ENCODE assay signal across 8 mouse cellular contexts in the genomic region with DNA sequence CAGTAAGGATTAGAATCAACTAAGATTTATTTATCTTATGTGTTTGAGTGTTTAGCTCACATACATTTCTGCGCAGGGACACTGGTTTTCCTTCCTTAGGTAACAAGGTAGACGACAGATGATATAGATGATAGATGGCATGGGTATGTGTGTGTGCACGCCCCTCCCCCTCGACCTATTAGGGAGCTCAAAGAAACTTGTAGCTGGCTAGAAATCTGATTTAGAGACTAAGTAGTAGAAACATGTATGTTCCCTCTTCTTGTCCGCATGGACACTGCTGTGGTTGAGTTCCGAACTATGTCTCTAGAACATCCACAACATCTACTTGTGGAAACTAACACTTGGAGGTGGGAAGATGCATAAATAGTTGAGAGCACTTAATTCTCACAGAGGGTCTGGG. TPM values are rescaled to one million over a fixed set of nuclear protein-coding genes. Genes with fewer than 3 reads are reported as not detected.
DNase-seq lines count a peak whose midpoint lies in the region; ATAC-seq and TF ChIP-seq lines count a peak whose summit lies in the region.

No protein-coding gene starts in this region.

- H3K36me3 ChIP-seq in heart, embryonic 13.5 days: no peaks in the 10 kb centered on the region
- no peaks in the 10 kb centered on the region for H3K36me3 ChIP-seq in ES-Bruce4 (ENCODE audit: control insufficient read depth, insufficient read depth, low read length, poor library complexity, severe bottlenecking)
- no peaks in the 10 kb centered on the region for H3K36me3 ChIP-seq in forebrain, embryonic 16.5 days (ENCODE audit: control insufficient read depth, insufficient read depth)
- no peaks in the 10 kb centered on the region for H3K36me3 ChIP-seq in midbrain, embryonic 10.5 days

- no peak for TF ChIP-seq EP300 in ES-Bruce4 (IDR thresholded peaks at IDR 0.05; ENCODE audit: insufficient read depth, low read depth, low read length)

- no peak for TF ChIP-seq POLR2A in ES-Bruce4 (IDR thresholded peaks at IDR 0.05; ENCODE audit: insufficient read depth, low read length)

- no peaks in the 10 kb centered on the region for H3K27me3 ChIP-seq in heart, embryonic 13.5 days (replicated peaks)
- no peaks in the 10 kb centered on the region for H3K27me3 ChIP-seq in ES-Bruce4 (ENCODE audit: control insufficient read depth, insufficient read depth, low read length, poor library complexity, severe bottlenecking)
- H3K27me3 ChIP-seq in forebrain, embryonic 16.5 days (replicated peaks; ENCODE audit: control insufficient read depth, insufficient read depth, low read length): no peaks in the 10 kb centered on the region
- no peaks in the 10 kb centered on the region for H3K27me3 ChIP-seq in midbrain, embryonic 10.5 days (ENCODE audit: low read depth, poor library complexity, severe bottlenecking)

- no peak for DNase-seq in heart, postnatal 25 days (ENCODE audit: low spot score)
- DNase-seq in midbrain, embryonic 10.5 days (ENCODE audit: low spot score): no peak
- no peak for DNase-seq in left cerebral cortex, adult 9 months (ENCODE audit: low spot score in 2 of 2)
- DNase-seq in urinary bladder, postnatal 25 days (ENCODE audit: low spot score): no peak
- DNase-seq in cerebellum, postnatal 14 days: no peak

- 0 out of 2 replicates have a peak, but pooled peaks cover 3% of the 10 kb centered on the region for H3K4me1 ChIP-seq in heart, embryonic 13.5 days
- H3K4me1 ChIP-seq in ES-Bruce4 (ENCODE audit: control insufficient read depth, insufficient read depth, low read length): no peaks in the 10 kb centered on the region
- peaks cover under 1% of the 10 kb centered on the region; the same call in 1 of the 2 replicates for H3K4me1 ChIP-seq in forebrain, embryonic 16.5 days (replicated peaks; ENCODE audit: control insufficient read depth, insufficient read depth, low read length)
- H3K4me1 ChIP-seq in midbrain, embryonic 10.5 days: 0 out of 2 replicates have a peak, but pooled peaks cover 1% of the 10 kb centered on the region

- ATAC-seq in heart, embryonic 13.5 days (ENCODE audit: extremely low read depth, insufficient number of reproducible peaks, low FRiP score, low TSS enrichment): no peak
- ATAC-seq in forebrain, embryonic 16.5 days: no peak

- no peak for TF ChIP-seq CTCF in ES-Bruce4 (IDR thresholded peaks at IDR 0.05; ENCODE audit: low read depth, low read length)

- H3K9me3 ChIP-seq in heart, embryonic 13.5 days: no peaks in the 10 kb centered on the region
- H3K9me3 ChIP-seq in ES-Bruce4 (replicated peaks; ENCODE audit: control insufficient read depth, insufficient read depth, low read length, poor library complexity, severe bottlenecking): no peaks in the 10 kb centered on the region
- H3K9me3 ChIP-seq in forebrain, embryonic 16.5 days (ENCODE audit: control insufficient read depth, low read length): no peaks in the 10 kb centered on the region
- H3K9me3 ChIP-seq in midbrain, embryonic 10.5 days (replicated peaks): no peaks in the 10 kb centered on the region

- no peak overlapping the region for H3K27ac ChIP-seq in heart, embryonic 13.5 days (replicated peaks)
- no peak overlapping the region for H3K27ac ChIP-seq in ES-Bruce4 (ENCODE audit: insufficient read depth, low read length)
- H3K27ac ChIP-seq in forebrain, embryonic 16.5 days (ENCODE audit: low read length): no peak overlapping the region
- H3K27ac ChIP-seq in midbrain, embryonic 10.5 days (replicated peaks): peak overlapping the region; percentile 76; the same call in 1 of the 2 replicates

- peak overlapping the region; percentile 80 for H3K9ac ChIP-seq in heart, embryonic 13.5 days
- H3K9ac ChIP-seq in ES-Bruce4 (ENCODE audit: low read depth, poor library complexity, severe bottlenecking): peak overlapping the region; percentile 60
- peak overlapping the region; percentile 51 for H3K9ac ChIP-seq in forebrain, embryonic 16.5 days (replicated peaks; ENCODE audit: low read depth, low read length)

- 54% methylated on average over 6 of the region's 6 CpGs for WGBS in heart, embryonic 13.5 days
- WGBS in forebrain, embryonic 16.5 days: 63% methylated on average over 6 of the region's 6 CpGs
- WGBS in midbrain, embryonic 10.5 days: 71% methylated on average over 6 of the region's 6 CpGs

- intact Hi-C loops in heart, postnatal 25 days (cut with DNase I): loop anchor here (2.0 to 10.0 kb wide), 5 partner anchors 151 to 500 kb away; a partner anchor contains a TSS

- peak overlapping the region; percentile 60 for H3K4me3 ChIP-seq in heart, embryonic 13.5 days
- peak overlapping the region; percentile 62 for H3K4me3 ChIP-seq in ES-Bruce4 (ENCODE audit: low read depth, low read length)
- H3K4me3 ChIP-seq in forebrain, embryonic 16.5 days (replicated peaks; ENCODE audit: low read length): peak overlapping the region; percentile 49
- peak overlapping the region; percentile 53 for H3K4me3 ChIP-seq in midbrain, embryonic 10.5 days

- H3K4me2 ChIP-seq in heart, embryonic 13.5 days: peak overlapping the region; percentile 69
- peak overlapping the region; percentile 65 for H3K4me2 ChIP-seq in forebrain, embryonic 16.5 days (ENCODE audit: low read length)

RNA-seq across cellular contexts. Expression of a gene that starts 46.5 kb away (rescaled TPM):
- 0.44 and 0.56 TPM in 2 replicates for polyA plus RNA-seq in heart, embryonic 13.5 days (2015; fragmentation: Nextera tagmentation; extraction: Ambion mirVana)
- total RNA-seq in heart, postnatal 25 days (2021): under 1 TPM; 0.56 to 0.83 TPM
- 7.1 and 8.4 TPM in 2 replicates for polyA plus RNA-seq in ES-Bruce4 (2011; ENCODE audit: insufficient read depth, insufficient read length, low read depth, missing spikeins)
- polyA plus RNA-seq in forebrain, embryonic 16.5 days (2015; fragmentation: Nextera tagmentation; extraction: Ambion mirVana): 1.3 and 2.0 TPM in 2 replicates
- 0.64 and 0.70 TPM in 2 replicates for polyA plus RNA-seq in midbrain, embryonic 10.5 days (2016; fragmentation: Nextera tagmentation; extraction: Ambion mirVana)
